Mouse (Mus musculus) CH12.LX (cell line): ENCODE measurements around the gene Ankrd33. TPM values are rescaled to one million over a fixed set of nuclear protein-coding genes. Genes with fewer than 3 reads are reported as not detected.

Source experiments
- DNase-seq: peaks from one replicate; pipeline ENCODE4 v3.0.0-alpha.2; 2013; ENCODE audit errors: extremely low read depth
- H3K27ac ChIP-seq: 2 replicates; pipeline ENCODE4 v1.5.1; 2012; ENCODE audit warnings: low read depth, mild to moderate bottlenecking, control low read depth, moderate library complexity; ENCODE audit not compliant: insufficient read depth
- H3K27me3 ChIP-seq: replicated peaks from 2 replicates; pipeline ENCODE3; 2012; ENCODE audit warnings: inconsistent platforms
- H3K36me3 ChIP-seq, 2 experiments: replicated peaks in 1 of 2; 2 replicates each; pipeline versions ENCODE3 to v1.6.1; 2012; ENCODE audit warnings: inconsistent platforms in 1 of 2, low read length in 1 of 2, mild to moderate bottlenecking in 1 of 2, mixed read lengths in 1 of 2, moderate library complexity in 1 of 2; ENCODE audit not compliant: control insufficient read depth in 1 of 2, insufficient read depth in 1 of 2
- H3K4me1 ChIP-seq, 2 experiments: 2 replicates each; pipeline ENCODE4 v1.6.1; 2012; ENCODE audit warnings: inconsistent platforms in 1 of 2, moderate library complexity in 1 of 2; ENCODE audit not compliant: insufficient read depth in 2 of 2, control insufficient read depth in 1 of 2
- H3K4me2 ChIP-seq: 2 replicates; pipeline ENCODE4 v1.6.1; 2012; ENCODE audit warnings: low read depth, mild to moderate bottlenecking, control low read depth; ENCODE audit not compliant: poor library complexity, insufficient read depth, severe bottlenecking
- H3K4me3 ChIP-seq, 3 experiments: fragments of 150-350 bp in 1 of 3; sonication (generic) in 1 of 3; replicated peaks in 1 of 3; 2 replicates each; pipeline versions ENCODE3 to v1.5.1; 2011 to 2012; ENCODE audit warnings: low read depth in 2 of 3, low read length in 2 of 3, mild to moderate bottlenecking in 2 of 3, moderate library complexity in 2 of 3, control low read depth in 1 of 3, improper control_type of control experiment in 1 of 3, inconsistent platforms in 1 of 3, mixed read lengths in 1 of 3; ENCODE audit not compliant: poor library complexity in 1 of 3
- H3K79me2 ChIP-seq: replicated peaks from 2 replicates; pipeline ENCODE4 v1.6.1; 2012; ENCODE audit warnings: mild to moderate bottlenecking, moderate library complexity; ENCODE audit not compliant: control insufficient read depth, poor library complexity, insufficient read depth, severe bottlenecking; ENCODE audit errors: extremely low read depth
- H3K9ac ChIP-seq: 2 replicates; pipeline ENCODE4 v1.6.1; 2012; ENCODE audit warnings: low read depth, mild to moderate bottlenecking, control low read depth, moderate library complexity; ENCODE audit not compliant: insufficient read depth
- H3K9me3 ChIP-seq: replicated peaks from 2 replicates; pipeline ENCODE3; 2012; ENCODE audit warnings: low read length, inconsistent platforms, mixed read lengths
- CTCF ChIP-seq, 2 experiments: IDR thresholded peaks in 1 of 2; conservative IDR thresholded peaks in 1 of 2; 2 replicates each; pipeline ENCODE4 v1.5.1; 2011 to 2012; ENCODE audit warnings: low read depth in 2 of 2, low read length in 2 of 2, improper control_type of control experiment in 1 of 2, inconsistent platforms in 1 of 2, mild to moderate bottlenecking in 1 of 2, moderate library complexity in 1 of 2
- E2F4 ChIP-seq: IDR thresholded peaks from 2 replicates; pipeline ENCODE4 v1.6.1; 2011; ENCODE audit warnings: low read depth, low read length, improper control_type of control experiment; ENCODE audit not compliant: insufficient replicate concordance
- ELF1 ChIP-seq: IDR thresholded peaks from 2 replicates; pipeline ENCODE4 v1.6.1; 2014; ENCODE audit warnings: low read depth, mild to moderate bottlenecking, inconsistent platforms, low read length, improper control_type of control experiment
- ETS1 ChIP-seq: conservative IDR thresholded peaks from 2 replicates; pipeline ENCODE4 v1.6.1; 2012; ENCODE audit warnings: low read depth, mild to moderate bottlenecking, inconsistent platforms, low read length, improper control_type of control experiment, moderate library complexity
- GABPA ChIP-seq: IDR thresholded peaks from 2 replicates; pipeline ENCODE4 v1.6.1; 2012; ENCODE audit warnings: low read depth, low read length, improper control_type of control experiment, inconsistent platforms; ENCODE audit not compliant: insufficient replicate concordance
- HCFC1 ChIP-seq: IDR thresholded peaks from 2 replicates; pipeline ENCODE4 v1.6.1; 2012; ENCODE audit warnings: low read depth, mild to moderate bottlenecking, inconsistent platforms, low read length, improper control_type of control experiment
- JUN ChIP-seq: IDR thresholded peaks from 2 replicates; pipeline ENCODE4 v1.6.1; 2011; ENCODE audit warnings: low read depth, mild to moderate bottlenecking, low read length, improper control_type of control experiment, moderate library complexity; ENCODE audit not compliant: insufficient read depth
- KAT2A ChIP-seq: IDR thresholded peaks from 2 replicates; pipeline ENCODE4 v1.6.1; 2012; ENCODE audit warnings: low read length, improper control_type of control experiment, inconsistent platforms; ENCODE audit not compliant: insufficient replicate concordance
- MAFK ChIP-seq: IDR thresholded peaks from 2 replicates; pipeline ENCODE4 v1.6.1; 2011; ENCODE audit warnings: low read length, improper control_type of control experiment; ENCODE audit not compliant: insufficient replicate concordance
- MEF2A ChIP-seq: IDR thresholded peaks from 2 replicates; pipeline ENCODE4 v1.6.1; 2014; ENCODE audit warnings: low read depth, mild to moderate bottlenecking, inconsistent platforms, low read length, improper control_type of control experiment, borderline replicate concordance
- MYC ChIP-seq: IDR thresholded peaks from 2 replicates; pipeline ENCODE4 v1.6.1; 2011; ENCODE audit warnings: low read depth, mild to moderate bottlenecking, improper control_type of control experiment, low read length
- PAX5 ChIP-seq: IDR thresholded peaks from 2 replicates; pipeline ENCODE4 v1.6.1; 2012; ENCODE audit warnings: low read length, inconsistent platforms, mixed read lengths
- POLR2A ChIP-seq: IDR thresholded peaks from 2 replicates; pipeline ENCODE4 v1.6.1; 2011; ENCODE audit warnings: low read depth, mild to moderate bottlenecking, improper control_type of control experiment, low read length
- POLR2AphosphoS2 ChIP-seq: IDR thresholded peaks from 2 replicates; pipeline ENCODE4 v1.6.1; 2011; ENCODE audit warnings: low read depth, low read length, improper control_type of control experiment
- RAD21 ChIP-seq: IDR thresholded peaks from 2 replicates; pipeline ENCODE4 v1.6.1; 2011; ENCODE audit warnings: low read depth, mild to moderate bottlenecking, low read length, improper control_type of control experiment, moderate library complexity
- RCOR1 ChIP-seq: conservative IDR thresholded peaks from 2 replicates; pipeline ENCODE4 v1.6.1; 2012; ENCODE audit warnings: low read depth, mild to moderate bottlenecking, inconsistent platforms, low read length, improper control_type of control experiment
- SIN3A ChIP-seq: IDR thresholded peaks from 2 replicates; pipeline ENCODE4 v1.6.1; 2012; ENCODE audit warnings: low read length, improper control_type of control experiment, inconsistent platforms
- SMC3 ChIP-seq: IDR thresholded peaks from 2 replicates; pipeline ENCODE4 v1.6.1; 2011; ENCODE audit warnings: low read depth, low read length, improper control_type of control experiment
- UBTF ChIP-seq: IDR thresholded peaks from 2 replicates; pipeline ENCODE4 v1.6.1; 2012; ENCODE audit warnings: low read depth, mild to moderate bottlenecking, inconsistent platforms, low read length, improper control_type of control experiment, moderate library complexity
- USF2 ChIP-seq: conservative IDR thresholded peaks from 2 replicates; pipeline ENCODE4 v1.6.1; 2011; ENCODE audit warnings: low read depth, low read length, improper control_type of control experiment
- ZC3H11A ChIP-seq: IDR thresholded peaks from 2 replicates; pipeline ENCODE4 v1.6.1; 2012; ENCODE audit warnings: low read depth, mild to moderate bottlenecking, inconsistent platforms, low read length, improper control_type of control experiment
- ZMIZ1 ChIP-seq: IDR thresholded peaks from 2 replicates; pipeline ENCODE4 v1.6.1; 2012; ENCODE audit warnings: low read depth, mild to moderate bottlenecking, inconsistent platforms, low read length, improper control_type of control experiment
- dilution Hi-C: fragments of 300-500 bp; cut with MboI; formaldehyde crosslinking; loops from 2 replicates; pipeline ENCODE4 v1.14.3; 2020; ENCODE audit warnings: low sequenced_read_pairs; ENCODE audit not compliant: extremely low pct_unique_long_range_greater_than_20kb, extremely low pct_ligation_motif_present
- in situ Hi-C: fragments of 300-500 bp; cut with MboI; formaldehyde crosslinking; loops from 3 replicates; pipeline ENCODE4 v1.14.3; 2019; ENCODE audit warnings: low sequenced_read_pairs, low pct_ligation_motif_present, low pct_unique_long_range_greater_than_20kb, mixed read lengths
- polyA plus RNA-seq: library from polyadenylated mRNA; unstranded; fragments of >175 nt; gene quantifications from 2 replicates; pipeline ENCODE4 v1.2.1, GENCODE M21; 2012; ENCODE audit warnings: low read depth; ENCODE audit not compliant: insufficient read length
- total RNA-seq, 2 experiments: library from RNA; depleted of rRNA; stranded (reverse); fragments of 300-350 nt in 1 of 2; fragments of >200 nt in 1 of 2; gene quantifications; 2 replicates each; pipeline ENCODE4 v1.2.3; 2012 to 2014

Gene Ankrd33
- total and polyA plus RNA-seq, 3 experiments, result not detected

DNA sequence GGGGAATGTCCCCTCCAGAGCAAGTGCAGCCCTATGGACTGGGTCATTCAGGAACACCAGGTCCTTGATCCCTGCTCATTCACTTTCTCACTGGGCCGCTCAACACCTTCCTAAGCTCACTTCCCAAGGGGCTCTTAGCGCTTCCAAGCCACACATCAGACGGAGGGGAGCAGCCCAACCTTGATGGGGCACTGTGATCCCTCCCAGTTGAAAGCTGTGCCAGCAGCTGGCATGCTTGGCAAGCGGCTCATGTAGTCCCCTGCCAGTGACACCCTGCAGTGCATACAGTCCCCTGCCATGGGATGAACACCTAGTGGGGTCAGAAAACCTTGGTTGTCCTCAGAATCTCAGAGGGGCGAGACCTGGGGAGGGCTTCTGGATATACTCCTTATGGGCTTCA lies 41.5 kb upstream of the Ankrd33 start:
- in situ Hi-C loops (no loop called here), dilution Hi-C loops (no loop called here)
- Histone ChIP-seq H3K79me2 (no peaks in the 10 kb centered on the region), H3K36me3 (no peaks in the 10 kb centered on the region), H3K9me3 (peaks cover 9% of the 10 kb centered on the region), H3K4me2 (no peak overlapping the region), H3K4me1 (0 out of 4 replicates have a peak, but pooled peaks cover 0 to 3% of the 10 kb centered on the region in 2 experiments), H3K27me3 (peaks cover 93% of the 10 kb centered on the region), H3K9ac (no peak overlapping the region), H3K4me3 (no peak overlapping the region), H3K27ac (no peak overlapping the region)
- no peak for TF ChIP-seq KAT2A
- TF ChIP-seq ZMIZ1, result no peak
- TF ChIP-seq MAFK, result no peak
- no peak for TF ChIP-seq UBTF
- no peak for TF ChIP-seq SMC3
- TF ChIP-seq USF2, result no peak
- TF ChIP-seq HCFC1, result no peak
- no peak for TF ChIP-seq PAX5
- no peak for DNase-seq

DNA sequence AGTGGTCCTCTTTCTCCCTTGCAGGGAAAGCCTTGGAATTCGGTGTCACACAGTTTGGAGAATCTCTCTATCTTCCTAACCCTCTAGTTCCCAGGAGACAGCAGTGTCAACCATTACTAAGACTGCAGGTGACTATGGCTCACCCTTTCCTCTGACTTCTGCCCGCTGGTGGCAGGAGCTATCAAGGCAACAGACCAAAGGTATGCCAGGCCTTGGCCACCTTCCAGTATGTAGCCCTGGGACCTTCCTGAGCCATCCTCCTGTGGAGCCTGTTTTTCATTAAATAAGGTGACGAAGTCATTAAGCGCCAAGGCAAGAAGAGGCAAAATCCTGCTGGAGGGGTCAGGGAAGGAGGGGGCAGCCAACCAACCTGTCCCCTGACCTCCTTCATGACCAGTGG lies 40.4 kb upstream of the Ankrd33 start:
- no peak overlapping the region for H3K27ac ChIP-seq
- no peak for TF ChIP-seq GABPA
- TF ChIP-seq ELF1, result no peak
- TF ChIP-seq MYC, result no peak
- no peak for TF ChIP-seq POLR2AphosphoS2
- no peak for TF ChIP-seq SMC3
- no peak overlapping the region for H3K9ac ChIP-seq
- no peak overlapping the region for H3K4me2 ChIP-seq
- no peaks in the 10 kb centered on the region for H3K79me2 ChIP-seq
- in situ Hi-C loops, result no loop called here
- H3K9me3 ChIP-seq, result peaks cover 9% of the 10 kb centered on the region
- H3K27me3 ChIP-seq, result peaks cover 93% of the 10 kb centered on the region
- 0 out of 4 replicates have a peak, but pooled peaks cover 0 to 3% of the 10 kb centered on the region in 2 experiments for H3K4me1 ChIP-seq
- no peak for DNase-seq
- dilution Hi-C loops, result no loop called here
- no peaks in the 10 kb centered on the region for H3K36me3 ChIP-seq
- H3K4me3 ChIP-seq, result no peak overlapping the region

DNA sequence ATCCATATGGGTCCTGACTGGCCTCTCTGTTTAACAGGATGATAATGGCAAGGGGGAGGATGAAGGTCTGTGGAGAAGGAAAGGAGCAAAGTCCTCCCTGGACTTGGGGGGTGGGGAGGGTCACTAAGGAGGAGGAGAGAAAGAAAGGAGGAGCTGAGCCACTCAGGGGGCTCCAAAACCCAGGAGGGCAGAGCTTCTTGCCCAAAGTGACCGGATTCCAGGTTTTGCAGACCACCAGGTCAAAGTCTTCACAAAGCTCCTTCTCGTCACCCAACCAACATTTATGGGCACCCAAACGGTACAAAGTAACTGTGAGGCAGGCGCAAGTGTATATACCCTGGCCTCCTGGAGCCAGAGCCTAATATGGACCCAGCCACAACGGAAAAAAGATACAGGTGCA lies 39.9 kb upstream of the Ankrd33 start:
- H3K27me3 ChIP-seq, result peaks cover 93% of the 10 kb centered on the region

More for the DNA sequence above, 39.9 kb upstream of the Ankrd33 start:
- H3K27ac ChIP-seq, result no peak overlapping the region
- H3K79me2 ChIP-seq, result no peaks in the 10 kb centered on the region
- in situ Hi-C loops, result no loop called here
- H3K36me3 ChIP-seq, result no peaks in the 10 kb centered on the region
- no peak for DNase-seq
- no peak overlapping the region for H3K9ac ChIP-seq
- dilution Hi-C loops, result no loop called here
- no peak for TF ChIP-seq RAD21
- no peak for TF ChIP-seq RCOR1
- no peak for TF ChIP-seq JUN
- TF ChIP-seq MEF2A, result no peak
- TF ChIP-seq E2F4, result no peak
- no peak for TF ChIP-seq ZC3H11A
- no peak for TF ChIP-seq POLR2A
- no peak for TF ChIP-seq SIN3A
- no peak for TF ChIP-seq CTCF (conservative IDR thresholded peaks at IDR 0.05 in 1 of 2, IDR thresholded peaks at IDR 0.05 in 1 of 2; ENCODE audit: low read depth in 2 of 2, low read length in 2 of 2)
- TF ChIP-seq ETS1, result no peak
- H3K4me3 ChIP-seq, result no peak overlapping the region
- H3K4me1 ChIP-seq, result 0 out of 4 replicates have a peak, but pooled peaks cover 0 to 3% of the 10 kb centered on the region in 2 experiments
- H3K4me2 ChIP-seq, result no peak overlapping the region
- H3K9me3 ChIP-seq, result peaks cover 9% of the 10 kb centered on the region
